Mouse (Mus musculus) embryonic facial prominence, embryonic 13.5 days (tissue): ENCODE data around the gene Cyp26a1. TPM values are rescaled to one million over a fixed set of nuclear protein-coding genes. Genes with fewer than 3 reads are reported as not detected.

ENCODE experiments used
- ATAC-seq: fragments of 200-750 bp; cut with Nextera tagmentation; 2 replicates; pipeline ENCODE4 v1.8.0; 2017; ENCODE audit warnings: low read depth; ENCODE audit not compliant: insufficient number of reproducible peaks, insufficient read depth, low FRiP score, low TSS enrichment
- H3K27ac ChIP-seq: fragments of 300-500 bp; sonication (generic); 2 replicates; pipeline ENCODE4 v1.5.1; 2015; ENCODE audit warnings: moderate library complexity, mild to moderate bottlenecking, inconsistent platforms
- H3K27me3 ChIP-seq: fragments of 300-500 bp; sonication (generic); 2 replicates; pipeline ENCODE4 v1.6.1; 2015; ENCODE audit warnings: mild to moderate bottlenecking, inconsistent platforms
- H3K36me3 ChIP-seq: fragments of 300-500 bp; sonication (generic); 2 replicates; pipeline ENCODE4 v1.6.1; 2015; ENCODE audit warnings: mild to moderate bottlenecking, inconsistent platforms
- H3K4me1 ChIP-seq: fragments of 300-500 bp; sonication (generic); 2 replicates; pipeline ENCODE4 v1.6.1; 2015; ENCODE audit warnings: inconsistent platforms
- H3K4me2 ChIP-seq: fragments of 300-500 bp; sonication (generic); 2 replicates; pipeline ENCODE4 v1.6.1; 2015; ENCODE audit warnings: moderate library complexity, mild to moderate bottlenecking, inconsistent platforms
- H3K4me3 ChIP-seq: fragments of 300-500 bp; sonication (generic); 2 replicates; pipeline ENCODE4 v1.5.1; 2015; ENCODE audit warnings: mild to moderate bottlenecking, inconsistent platforms
- H3K9ac ChIP-seq: fragments of 300-500 bp; sonication (generic); 2 replicates; pipeline ENCODE4 v1.6.1; 2015; ENCODE audit warnings: mild to moderate bottlenecking, inconsistent platforms
- H3K9me3 ChIP-seq: fragments of 300-500 bp; sonication (generic); 2 replicates; pipeline ENCODE4 v1.6.1; 2016; ENCODE audit warnings: inconsistent platforms
- WGBS: fragments of 180-500 bp; shearing (Covaris S2); methylation state at CpG from one replicate; pipeline ENCODE4 v1.1.7; 2015; ENCODE audit warnings: mixed read lengths; 5-methylcytosine and 5-hydroxymethylcytosine counted together
- polyA plus RNA-seq: library from polyadenylated mRNA; unstranded; fragments of >200 nt; fragmentation: Nextera tagmentation; extraction: Ambion mirVana; gene quantifications from 2 replicates; pipeline ENCODE4 v1.2.1, GENCODE M21; 2015

Cyp26a1 gene
- polyA plus RNA-seq, 1 experiment from 2014 or later: 2.8 TPM

- Histone ChIP-seq H3K4me3 (no peak overlapping the region), H3K27ac (no peak overlapping the region), H3K27me3 (peaks cover 90% of the 10 kb centered on the region), H3K4me1 (peaks cover 37% of the 10 kb centered on the region), H3K9ac (no peak overlapping the region), H3K9me3 (no peaks in the 10 kb centered on the region), H3K4me2 (no peak overlapping the region), H3K36me3 (no peaks in the 10 kb centered on the region)
- no peak for ATAC-seq
- WGBS: 30% methylated on average over 9 of the region's 9 CpGs
Measured at GRCm38 (mm10) chr19:37699711-37700110, 2.1 kb downstream of the Cyp26a1 start.

GRCm38 (mm10) chr19:37702377-37703076 lies 4.9 kb downstream of the Cyp26a1 start:
- ATAC-seq: no peak

GRCm38 (mm10) chr19:37703902-37704509 lies 6.4 kb downstream of the Cyp26a1 start:
- no peak overlapping the region for H3K27ac ChIP-seq
- 9% methylated on average over 3 of the region's 3 CpGs for WGBS
- H3K4me1 ChIP-seq: peaks cover 3% of the 10 kb centered on the region
- H3K4me3 ChIP-seq: no peak overlapping the region
- no peaks in the 10 kb centered on the region for H3K36me3 ChIP-seq
- H3K27me3 ChIP-seq: peaks cover 47% of the 10 kb centered on the region
- H3K9me3 ChIP-seq: no peaks in the 10 kb centered on the region
- no peak for ATAC-seq
- no peak overlapping the region for H3K9ac ChIP-seq
- H3K4me2 ChIP-seq: no peak overlapping the region

More at GRCm38 (mm10) chr19:37702377-37703076, 4.9 kb downstream of the Cyp26a1 start:
- Histone ChIP-seq H3K9ac (no peak overlapping the region), H3K4me2 (no peak overlapping the region), H3K4me1 (peaks cover 18% of the 10 kb centered on the region), H3K4me3 (no peak overlapping the region), H3K27me3 (peaks cover 62% of the 10 kb centered on the region), H3K27ac (no peak overlapping the region), H3K36me3 (no peaks in the 10 kb centered on the region), H3K9me3 (no peaks in the 10 kb centered on the region)
- 70% methylated on average over 21 of the region's 21 CpGs for WGBS

- no peak for ATAC-seq
- no peak overlapping the region for H3K4me2 ChIP-seq
Measured at GRCm38 (mm10) chr19:37705722-37706121, 8.1 kb downstream of the Cyp26a1 start.

GRCm38 (mm10) chr19:37714681-37715080 lies 17.1 kb downstream of the Cyp26a1 start:
- Histone ChIP-seq H3K4me1 (0 out of 2 replicates have a peak, but pooled peaks cover 4% of the 10 kb centered on the region), H3K27me3 (no peaks in the 10 kb centered on the region; the same call in 1 of the 2 replicates), H3K9ac (no peak overlapping the region), H3K9me3 (no peaks in the 10 kb centered on the region), H3K4me3 (no peak overlapping the region), H3K27ac (no peak overlapping the region), H3K4me2 (no peak overlapping the region), H3K36me3 (no peaks in the 10 kb centered on the region)
- WGBS: 62% methylated on average over 10 of the region's 10 CpGs
- ATAC-seq: no peak

More at GRCm38 (mm10) chr19:37705722-37706121, 8.1 kb downstream of the Cyp26a1 start:
- no peaks in the 10 kb centered on the region for H3K4me1 ChIP-seq
- no peak overlapping the region for H3K4me3 ChIP-seq
- H3K27me3 ChIP-seq: peaks cover 30% of the 10 kb centered on the region
- 71% methylated on average over 5 of the region's 5 CpGs for WGBS
- no peaks in the 10 kb centered on the region for H3K36me3 ChIP-seq
- no peaks in the 10 kb centered on the region for H3K9me3 ChIP-seq
- no peak overlapping the region for H3K9ac ChIP-seq
- H3K27ac ChIP-seq: no peak overlapping the region

- Histone ChIP-seq H3K27me3 (no peaks in the 10 kb centered on the region; the same call in 1 of the 2 replicates), H3K4me2 (no peak overlapping the region), H3K9ac (no peak overlapping the region), H3K4me3 (no peak overlapping the region), H3K4me1 (0 out of 2 replicates have a peak, but pooled peaks cover 4% of the 10 kb centered on the region), H3K36me3 (no peaks in the 10 kb centered on the region), H3K27ac (no peak overlapping the region), H3K9me3 (no peaks in the 10 kb centered on the region)
- WGBS: 65% methylated on average over 1 of the region's 1 CpGs
- ATAC-seq: no peak
Measured at GRCm38 (mm10) chr19:37715980-37716379, 18.4 kb downstream of the Cyp26a1 start.

GRCm38 (mm10) chr19:37716524-37717175 lies 19.1 kb downstream of the Cyp26a1 start:
- H3K9ac ChIP-seq: no peak overlapping the region
- no peaks in the 10 kb centered on the region for H3K36me3 ChIP-seq
- 0 out of 2 replicates have a peak, but pooled peaks cover 4% of the 10 kb centered on the region for H3K4me1 ChIP-seq
- WGBS: 73% methylated on average over 12 of the region's 12 CpGs
- no peak overlapping the region for H3K27ac ChIP-seq
- no peaks in the 10 kb centered on the region for H3K9me3 ChIP-seq
- ATAC-seq: no peak
- H3K27me3 ChIP-seq: no peaks in the 10 kb centered on the region; the same call in 1 of the 2 replicates
- no peak overlapping the region for H3K4me3 ChIP-seq
- no peak overlapping the region for H3K4me2 ChIP-seq

- WGBS: 28% methylated on average over 1 of the region's 1 CpGs
- H3K27me3 ChIP-seq: no peaks in the 10 kb centered on the region; the same call in 1 of the 2 replicates
- no peak overlapping the region for H3K4me2 ChIP-seq
- 0 out of 2 replicates have a peak, but pooled peaks cover 4% of the 10 kb centered on the region for H3K4me1 ChIP-seq
- H3K4me3 ChIP-seq: no peak overlapping the region
- H3K9me3 ChIP-seq: no peaks in the 10 kb centered on the region
- H3K27ac ChIP-seq: no peak overlapping the region
- no peaks in the 10 kb centered on the region for H3K36me3 ChIP-seq
- H3K9ac ChIP-seq: no peak overlapping the region
- no peak for ATAC-seq
Measured at GRCm38 (mm10) chr19:37719166-37719565, 21.6 kb downstream of the Cyp26a1 start.

- H3K9ac ChIP-seq: no peak overlapping the region
Measured at GRCm38 (mm10) chr19:37724591-37724990, 27.0 kb downstream of the Cyp26a1 start.

GRCm38 (mm10) chr19:37726585-37726984 lies 29.0 kb downstream of the Cyp26a1 start:
- Histone ChIP-seq H3K9ac (no peak overlapping the region), H3K4me1 (no peaks in the 10 kb centered on the region), H3K4me3 (no peak overlapping the region), H3K27ac (no peak overlapping the region), H3K36me3 (no peaks in the 10 kb centered on the region), H3K27me3 (no peaks in the 10 kb centered on the region), H3K9me3 (no peaks in the 10 kb centered on the region), H3K4me2 (no peak overlapping the region)
- WGBS: 89% methylated on average over 7 of the region's 7 CpGs
- no peak for ATAC-seq

More at GRCm38 (mm10) chr19:37724591-37724990, 27.0 kb downstream of the Cyp26a1 start:
- H3K27me3 ChIP-seq: no peaks in the 10 kb centered on the region; the same call in 1 of the 2 replicates
- no peak overlapping the region for H3K27ac ChIP-seq
- ATAC-seq: no peak
- no peak overlapping the region for H3K4me2 ChIP-seq
- H3K4me1 ChIP-seq: no peaks in the 10 kb centered on the region
- WGBS: 93% methylated on average over 5 of the region's 5 CpGs
- H3K9me3 ChIP-seq: no peaks in the 10 kb centered on the region
- H3K36me3 ChIP-seq: no peaks in the 10 kb centered on the region
- no peak overlapping the region for H3K4me3 ChIP-seq

- Histone ChIP-seq H3K4me1 (no peaks in the 10 kb centered on the region), H3K36me3 (no peaks in the 10 kb centered on the region), H3K27ac (no peak overlapping the region), H3K4me3 (no peak overlapping the region), H3K9ac (no peak overlapping the region), H3K27me3 (no peaks in the 10 kb centered on the region), H3K9me3 (no peaks in the 10 kb centered on the region), H3K4me2 (no peak overlapping the region)
- 90% methylated on average over 2 of the region's 2 CpGs for WGBS
- no peak for ATAC-seq
Measured at GRCm38 (mm10) chr19:37727366-37727765, 29.8 kb downstream of the Cyp26a1 start.
